Mouse (Mus musculus): Measurements from ENCODE around the gene Calr. TPM values are rescaled to one million over a fixed set of nuclear protein-coding genes. Genes with fewer than 3 reads are reported as not detected.

Gene Calr
- polyA plus RNA-seq, 1 experiment, result 385 TPM

DNA sequence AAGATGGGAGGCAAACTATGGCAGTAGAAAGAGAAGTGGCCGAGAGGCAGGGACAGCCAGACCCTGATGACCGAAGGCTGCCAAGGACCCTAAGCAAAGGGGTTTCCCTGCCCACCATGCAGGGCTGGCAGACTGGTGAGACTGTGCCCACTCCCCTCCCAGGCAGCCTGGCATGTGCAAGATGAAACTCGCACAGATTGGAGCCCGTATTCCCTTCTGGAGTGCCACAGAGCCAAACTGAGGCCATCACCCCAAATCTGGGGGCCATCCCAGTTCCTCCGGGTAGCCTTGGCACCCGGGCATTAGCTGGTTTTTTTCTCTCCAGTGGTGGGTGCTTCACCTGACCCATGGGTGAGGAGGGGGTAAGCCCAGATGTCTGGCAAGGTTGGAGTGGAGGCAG, 48.8 kb downstream of the Calr start:
- Histone ChIP-seq H3K4me2 (ENCODE audit: low read depth) (peak overlapping the region; percentile 95), H3K36me3 (ENCODE audit: control insufficient read depth, insufficient read depth) (peaks cover 6% of the 10 kb centered on the region), H3K79me2 (ENCODE audit: control insufficient read depth, insufficient read depth) (peaks cover 62% of the 10 kb centered on the region), H3K27me3 (ENCODE audit: control insufficient read depth, insufficient read depth, insufficient read length) (no peaks in the 10 kb centered on the region), H3K4me3 (peak overlapping the region; percentile 51), H3ac (ENCODE audit: control insufficient read depth, insufficient read length) (no peak overlapping the region)
- TF ChIP-seq MYOG (IDR thresholded peaks at IDR 0.05; ENCODE audit: control insufficient read depth in 1 of 3, insufficient read depth in 1 of 3, insufficient read length in 2 of 3, low read depth in 2 of 3) (no peak), POLR2A (IDR thresholded peaks at IDR 0.05; ENCODE audit: insufficient read length, low read depth) (no peak), MAX (IDR thresholded peaks at IDR 0.05; ENCODE audit: low read depth) (no peak), POLR2AphosphoS2 (IDR thresholded peaks at IDR 0.05; ENCODE audit: insufficient read length, low read depth) (peak; percentile 26)

DNA sequence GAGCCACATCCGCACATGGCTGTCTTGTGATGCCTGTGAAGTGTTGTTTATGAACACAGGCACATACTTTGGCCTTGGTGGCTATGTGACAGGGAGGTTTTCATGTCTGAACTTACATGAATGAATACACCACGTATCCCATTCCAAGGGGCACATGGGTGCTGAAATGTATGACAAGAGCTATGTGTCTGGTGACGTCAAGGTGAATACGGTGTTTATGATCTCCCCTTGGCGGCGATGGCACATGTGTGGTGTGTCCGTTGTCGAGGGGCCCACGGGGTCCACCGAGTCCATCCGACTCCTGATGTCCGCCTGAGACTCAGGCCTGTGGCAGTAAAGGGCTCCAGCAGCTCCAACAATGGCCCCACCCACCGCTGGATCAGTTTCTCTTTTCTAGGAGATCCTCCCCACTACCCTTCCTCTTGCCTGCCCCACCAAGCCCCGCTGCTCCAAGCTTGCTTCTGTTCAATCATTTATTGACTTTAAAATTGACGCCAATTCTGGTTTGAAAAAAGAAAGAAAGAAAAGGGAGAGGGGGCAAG, 49.4 kb downstream of the Calr start:
- H3K27me3 ChIP-seq (ENCODE audit: control insufficient read depth, insufficient read depth, insufficient read length), result no peaks in the 10 kb centered on the region

DNA sequence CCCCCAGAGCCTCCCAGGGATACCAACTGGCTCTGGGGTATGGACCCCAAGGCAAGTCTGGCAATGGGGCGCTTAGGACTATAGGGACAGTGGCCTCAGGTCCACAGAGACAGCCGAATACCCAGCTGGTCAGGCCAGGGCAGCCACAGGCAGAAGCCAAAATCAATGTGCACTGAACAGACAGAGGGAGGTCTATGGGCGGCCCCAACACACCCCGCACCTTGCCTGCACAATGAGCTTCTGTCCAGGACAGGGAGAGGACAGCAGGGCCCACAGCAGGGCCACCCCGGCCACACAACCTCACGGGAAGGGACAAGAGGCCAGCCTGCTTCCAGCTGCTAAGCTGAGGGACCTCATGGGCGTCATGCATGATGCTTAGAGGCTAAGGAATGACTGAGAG, 52.2 kb downstream of the Calr start:
- H3ac ChIP-seq (ENCODE audit: control insufficient read depth, insufficient read length), result no peak overlapping the region
- peaks cover 6% of the 10 kb centered on the region for H3K36me3 ChIP-seq (ENCODE audit: control insufficient read depth, insufficient read depth)
- no peaks in the 10 kb centered on the region for H3K27me3 ChIP-seq (ENCODE audit: control insufficient read depth, insufficient read depth, insufficient read length)
- no peak overlapping the region for H3K4me3 ChIP-seq
- no peak overlapping the region for H3K4me2 ChIP-seq (ENCODE audit: low read depth)
- TF ChIP-seq POLR2A (IDR thresholded peaks at IDR 0.05; ENCODE audit: insufficient read length, low read depth) (no peak), REST (IDR thresholded peaks at IDR 0.05; ENCODE audit: insufficient read depth, insufficient read length) (no peak), SRF (IDR thresholded peaks at IDR 0.05; ENCODE audit: control insufficient read depth, insufficient read length, low read depth) (no peak), USF1 (IDR thresholded peaks at IDR 0.05; ENCODE audit: low read depth) (no peak), MYOG (IDR thresholded peaks at IDR 0.05; ENCODE audit: control insufficient read depth in 1 of 3, insufficient read depth in 1 of 3, insufficient read length in 2 of 3, low read depth in 2 of 3) (no peak), POLR2AphosphoS2 (IDR thresholded peaks at IDR 0.05; ENCODE audit: insufficient read length, low read depth) (no peak), MAX (IDR thresholded peaks at IDR 0.05; ENCODE audit: low read depth) (no peak), MYOD1 (IDR thresholded peaks at IDR 0.05; ENCODE audit: control insufficient read depth in 1 of 3, insufficient read length in 2 of 3, low read depth in 2 of 3) (no peak), TCF3 (IDR thresholded peaks at IDR 0.05; ENCODE audit: insufficient read length, low read depth) (no peak), TCF12 (IDR thresholded peaks at IDR 0.05; ENCODE audit: insufficient read depth, poor library complexity, severe bottlenecking) (no peak), E2F4 (IDR thresholded peaks at IDR 0.05; ENCODE audit: insufficient read depth) (no peak), CEBPB (IDR thresholded peaks at IDR 0.05; ENCODE audit: insufficient read depth, poor library complexity, severe bottlenecking) (no peak)
- peaks cover 96% of the 10 kb centered on the region for H3K79me2 ChIP-seq (ENCODE audit: control insufficient read depth, insufficient read depth)

More for the DNA sequence above, 49.4 kb downstream of the Calr start:
- no peak overlapping the region for H3K4me2 ChIP-seq (ENCODE audit: low read depth)
- H3ac ChIP-seq (ENCODE audit: control insufficient read depth, insufficient read length), result no peak overlapping the region
- peaks cover 68% of the 10 kb centered on the region for H3K79me2 ChIP-seq (ENCODE audit: control insufficient read depth, insufficient read depth)
- peaks cover 6% of the 10 kb centered on the region for H3K36me3 ChIP-seq (ENCODE audit: control insufficient read depth, insufficient read depth)
- TF ChIP-seq MAX (IDR thresholded peaks at IDR 0.05; ENCODE audit: low read depth) (no peak), POLR2AphosphoS2 (IDR thresholded peaks at IDR 0.05; ENCODE audit: insufficient read length, low read depth) (no peak), TCF3 (IDR thresholded peaks at IDR 0.05; ENCODE audit: insufficient read length, low read depth) (no peak), TCF12 (IDR thresholded peaks at IDR 0.05; ENCODE audit: insufficient read depth, poor library complexity, severe bottlenecking) (no peak), E2F4 (IDR thresholded peaks at IDR 0.05; ENCODE audit: insufficient read depth) (no peak), MYOG (IDR thresholded peaks at IDR 0.05; ENCODE audit: control insufficient read depth in 1 of 3, insufficient read depth in 1 of 3, insufficient read length in 2 of 3, low read depth in 2 of 3) (no peak), POLR2A (IDR thresholded peaks at IDR 0.05; ENCODE audit: insufficient read length, low read depth) (no peak), CEBPB (IDR thresholded peaks at IDR 0.05; ENCODE audit: insufficient read depth, poor library complexity, severe bottlenecking) (no peak), SRF (IDR thresholded peaks at IDR 0.05; ENCODE audit: control insufficient read depth, insufficient read length, low read depth) (no peak), USF1 (IDR thresholded peaks at IDR 0.05; ENCODE audit: low read depth) (no peak), REST (IDR thresholded peaks at IDR 0.05; ENCODE audit: insufficient read depth, insufficient read length) (no peak), MYOD1 (IDR thresholded peaks at IDR 0.05; ENCODE audit: control insufficient read depth in 1 of 3, insufficient read length in 2 of 3, low read depth in 2 of 3) (no peak)
- no peak overlapping the region for H3K4me3 ChIP-seq

DNA sequence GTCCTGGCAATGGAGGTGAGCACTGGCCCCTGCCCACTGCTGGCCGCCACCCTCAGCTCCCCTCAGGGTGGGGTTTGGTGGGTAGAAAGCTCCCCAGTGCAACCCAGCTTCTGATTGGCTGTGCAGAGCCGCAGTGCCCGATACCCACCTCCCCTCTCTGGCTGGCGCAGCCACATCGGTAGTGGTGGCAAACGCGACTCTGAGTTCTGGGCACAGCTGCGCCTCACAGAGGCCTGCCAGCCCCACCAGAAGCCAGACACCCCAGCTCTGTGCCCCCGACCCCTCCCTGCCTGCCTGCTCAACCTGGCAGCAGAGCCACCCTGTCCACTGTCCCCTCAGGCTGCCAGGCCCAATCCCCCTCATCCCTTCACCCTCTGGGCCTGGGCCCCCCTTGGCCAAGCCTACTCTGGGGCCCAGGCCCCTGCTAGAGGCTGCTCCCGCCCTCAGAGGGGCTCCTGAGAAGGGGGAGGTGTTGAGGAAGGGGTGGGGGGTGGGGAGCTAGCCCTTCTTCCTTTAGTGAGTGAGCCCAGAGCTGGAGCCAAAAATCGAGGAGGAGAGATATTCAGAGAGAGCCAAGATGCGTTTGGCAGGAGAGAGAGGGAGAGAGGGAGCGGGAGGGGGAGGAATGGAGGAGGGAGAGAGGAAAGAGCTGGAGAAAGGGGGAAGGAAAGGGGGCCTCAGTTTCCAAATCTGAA, 52.8 kb downstream of the Calr start:
- Histone ChIP-seq H3K79me2 (ENCODE audit: control insufficient read depth, insufficient read depth) (peaks cover 99% of the 10 kb centered on the region), H3ac (ENCODE audit: control insufficient read depth, insufficient read length) (no peak overlapping the region), H3K4me3 (no peak overlapping the region), H3K27me3 (ENCODE audit: control insufficient read depth, insufficient read depth, insufficient read length) (no peaks in the 10 kb centered on the region), H3K4me2 (ENCODE audit: low read depth) (no peak overlapping the region), H3K36me3 (ENCODE audit: control insufficient read depth, insufficient read depth) (peaks cover 6% of the 10 kb centered on the region)
- no peak for TF ChIP-seq POLR2A (IDR thresholded peaks at IDR 0.05; ENCODE audit: insufficient read length, low read depth)
- TF ChIP-seq MAX (IDR thresholded peaks at IDR 0.05; ENCODE audit: low read depth), result no peak
- no peak for TF ChIP-seq SRF (IDR thresholded peaks at IDR 0.05; ENCODE audit: control insufficient read depth, insufficient read length, low read depth)
- TF ChIP-seq TCF3 (IDR thresholded peaks at IDR 0.05; ENCODE audit: insufficient read length, low read depth), result no peak
- no peak for TF ChIP-seq MYOG (IDR thresholded peaks at IDR 0.05; ENCODE audit: control insufficient read depth in 1 of 3, insufficient read depth in 1 of 3, insufficient read length in 2 of 3, low read depth in 2 of 3)
- TF ChIP-seq MYOD1 (IDR thresholded peaks at IDR 0.05; ENCODE audit: control insufficient read depth in 1 of 3, insufficient read length in 2 of 3, low read depth in 2 of 3), result no peak
- no peak for TF ChIP-seq CEBPB (IDR thresholded peaks at IDR 0.05; ENCODE audit: insufficient read depth, poor library complexity, severe bottlenecking)
